Mouse (Mus musculus): ENCODE measurements at regions not wholly inside any gene's neighbourhood (a gene's known extent, or its start where the extent isn't known, plus 50 kb on each side); places are given as distances from the start of the nearest gene placed in this dataset.

DNA sequence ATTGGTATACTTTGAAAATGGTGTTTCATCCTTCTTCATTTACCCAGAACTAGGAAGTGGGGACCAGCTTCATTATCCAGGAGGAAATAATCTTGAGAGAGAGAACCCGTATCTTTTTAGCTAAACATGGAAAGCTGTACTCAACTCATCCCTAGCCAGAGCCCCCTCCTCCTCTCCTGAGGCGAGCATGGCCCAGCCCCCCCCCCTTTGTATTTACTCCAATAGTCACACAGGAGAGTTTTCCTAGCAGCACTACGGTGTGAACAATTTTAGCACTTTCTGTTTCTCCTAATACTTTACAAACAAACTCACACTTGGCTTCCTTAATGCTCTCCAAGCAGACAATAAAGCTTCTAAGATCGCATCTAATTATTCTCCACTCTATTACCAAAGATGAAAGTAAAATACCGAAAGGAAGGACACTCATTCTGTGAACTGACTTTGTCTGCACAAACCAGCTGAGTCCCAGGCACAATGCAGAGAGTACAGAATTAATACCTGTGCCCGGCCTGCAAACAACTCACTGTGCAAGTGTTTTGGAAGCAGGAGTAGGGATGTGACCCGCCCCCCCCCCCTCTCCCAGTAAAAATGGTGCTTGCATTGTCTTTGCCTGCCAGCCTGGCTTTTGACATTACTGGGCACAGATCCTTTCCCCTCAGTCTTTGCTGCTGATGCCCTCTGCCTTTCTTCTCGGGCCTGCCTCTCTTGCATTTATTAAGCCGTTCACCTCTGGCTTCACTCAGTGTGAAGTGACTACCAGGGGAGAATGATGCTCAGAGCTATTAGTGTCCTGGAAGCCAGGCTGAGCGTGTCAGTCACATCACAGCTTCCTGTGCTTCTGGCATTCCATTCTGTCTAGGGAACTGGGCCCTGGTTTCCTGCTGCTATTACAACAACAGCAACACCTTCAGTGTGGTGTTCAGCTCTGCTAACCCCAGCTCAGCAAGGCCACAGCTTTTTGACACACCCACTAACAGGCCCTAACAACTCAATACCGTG is 107.9 kb downstream of the Dad1 start:
- Histone ChIP-seq H3K27ac (ENCODE audit: low read depth, low read length) (no peak overlapping the region), H3K4me3 (ENCODE audit: low read depth, low read length) (no peak overlapping the region), H3K27me3 (replicated peaks; ENCODE audit: control insufficient read depth, insufficient read depth, low read length) (no peaks in the 10 kb centered on the region), H3K4me2 (no peak overlapping the region), H3K4me1 (replicated peaks; ENCODE audit: control insufficient read depth, insufficient read depth, low read length) (no peaks in the 10 kb centered on the region), H3K36me3 (ENCODE audit: control insufficient read depth, insufficient read depth, low read length) (no peaks in the 10 kb centered on the region), H3K9ac (ENCODE audit: low read depth, low read length) (no peak overlapping the region), H3K9me3 (ENCODE audit: control insufficient read depth, low read length) (no peaks in the 10 kb centered on the region)
- WGBS, result 61% methylated on average over 11 of the region's 11 CpGs
- DNase-seq (ENCODE audit: low spot score) (peak; percentile 28), ATAC-seq (replicated peaks; ENCODE audit: low FRiP score) (no peak)

DNA sequence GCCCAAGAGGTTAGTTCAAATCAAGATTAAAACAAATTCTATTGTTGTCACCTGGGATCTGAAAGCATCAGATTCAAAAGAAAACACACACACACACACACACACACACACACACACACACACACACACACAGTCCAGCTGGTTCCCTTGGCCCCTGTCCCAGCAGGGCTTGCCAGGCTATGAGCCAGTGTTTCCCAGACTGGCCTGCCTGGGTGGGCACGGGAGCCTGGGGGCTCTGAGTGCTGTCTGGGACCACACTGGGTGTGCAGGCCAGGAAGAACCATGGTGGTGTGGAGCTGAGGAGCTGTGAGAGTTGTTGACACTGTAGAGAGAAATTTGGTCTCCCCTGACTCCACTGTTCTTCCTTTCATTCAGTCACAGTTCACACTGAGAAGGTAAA is 110.1 kb downstream of the Dad1 start:
- no peaks in the 10 kb centered on the region for H3K27me3 ChIP-seq (replicated peaks; ENCODE audit: control insufficient read depth, insufficient read depth, low read length)
- no peak overlapping the region for H3K27ac ChIP-seq (ENCODE audit: low read depth, low read length)
- H3K9ac ChIP-seq (ENCODE audit: low read depth, low read length), result no peak overlapping the region
- ATAC-seq (replicated peaks; ENCODE audit: low FRiP score), result no peak
- DNase-seq (ENCODE audit: low spot score), result peak; percentile 26
- H3K9me3 ChIP-seq (ENCODE audit: control insufficient read depth, low read length), result no peaks in the 10 kb centered on the region
- no peak overlapping the region for H3K4me2 ChIP-seq
- H3K36me3 ChIP-seq (ENCODE audit: control insufficient read depth, insufficient read depth, low read length), result no peaks in the 10 kb centered on the region
- no peaks in the 10 kb centered on the region for H3K4me1 ChIP-seq (replicated peaks; ENCODE audit: control insufficient read depth, insufficient read depth, low read length)
- H3K4me3 ChIP-seq (ENCODE audit: low read depth, low read length), result no peak overlapping the region
- 74% methylated on average over 1 of the region's 1 CpGs for WGBS

DNA sequence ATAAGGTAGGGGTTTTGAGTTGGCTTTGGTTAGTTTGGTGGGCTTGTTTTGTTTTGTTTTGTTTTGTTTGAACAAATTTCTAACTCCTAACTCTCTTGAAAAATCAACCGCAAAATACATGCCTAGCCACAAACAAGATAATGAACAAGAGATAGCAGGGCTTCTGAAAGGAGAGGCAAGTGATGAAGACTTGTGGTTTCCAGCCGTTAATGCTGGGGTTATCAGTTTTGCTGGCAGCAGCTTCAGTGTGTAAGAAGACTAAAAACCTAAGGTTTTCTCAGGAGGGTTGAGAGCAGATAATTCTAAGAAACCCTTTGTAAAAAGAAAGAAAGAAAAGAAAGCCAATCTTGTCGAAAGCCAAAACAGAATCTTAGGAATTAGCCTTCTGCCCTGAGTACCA is 115.6 kb downstream of the Dad1 start:
- WGBS, result 35% methylated on average over 3 of the region's 3 CpGs
- H3K9ac ChIP-seq (ENCODE audit: low read depth, low read length), result no peak overlapping the region
- ATAC-seq (replicated peaks; ENCODE audit: low FRiP score), result peak; percentile 76
- H3K4me2 ChIP-seq, result peak overlapping the region; percentile 44
- DNase-seq (ENCODE audit: low spot score), result no peak
- no peak overlapping the region; the same call in 1 of the 2 replicates for H3K27ac ChIP-seq (ENCODE audit: low read depth, low read length)
- H3K4me3 ChIP-seq (ENCODE audit: low read depth, low read length), result no peak overlapping the region
- H3K27me3 ChIP-seq (replicated peaks; ENCODE audit: control insufficient read depth, insufficient read depth, low read length), result no peaks in the 10 kb centered on the region
- H3K4me1 ChIP-seq (replicated peaks; ENCODE audit: control insufficient read depth, insufficient read depth, low read length), result peaks cover 10% of the 10 kb centered on the region
- no peaks in the 10 kb centered on the region for H3K9me3 ChIP-seq (ENCODE audit: control insufficient read depth, low read length)
- no peaks in the 10 kb centered on the region for H3K36me3 ChIP-seq (ENCODE audit: control insufficient read depth, insufficient read depth, low read length)

DNA sequence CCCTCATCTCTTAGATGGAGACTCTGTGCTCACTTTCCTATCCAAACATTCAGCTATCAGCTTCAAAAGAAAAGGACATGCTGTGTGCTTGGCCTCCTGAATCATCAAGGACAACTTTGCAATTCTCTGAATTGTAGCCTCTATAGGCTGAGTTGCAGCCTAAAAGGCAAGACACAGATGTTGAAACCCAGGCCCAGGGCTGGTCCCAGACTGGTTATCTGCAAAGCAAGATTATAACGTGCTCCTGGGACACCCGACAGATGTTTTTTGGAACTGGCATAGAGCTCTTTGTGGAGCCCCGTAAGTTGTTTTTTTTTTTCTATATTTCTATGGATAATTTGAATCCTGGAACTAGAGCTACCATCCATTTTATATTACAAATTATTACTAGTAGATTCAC is 117.4 kb downstream of the Dad1 start:
- ATAC-seq (replicated peaks; ENCODE audit: low FRiP score) (peak; percentile 54), DNase-seq (ENCODE audit: low spot score) (no peak)
- H3K27me3 ChIP-seq (replicated peaks; ENCODE audit: control insufficient read depth, insufficient read depth, low read length), result no peaks in the 10 kb centered on the region
- 45% methylated on average over 3 of the region's 3 CpGs for WGBS
- no peaks in the 10 kb centered on the region for H3K9me3 ChIP-seq (ENCODE audit: control insufficient read depth, low read length)
- no peak overlapping the region for H3K27ac ChIP-seq (ENCODE audit: low read depth, low read length)
- no peak overlapping the region for H3K4me3 ChIP-seq (ENCODE audit: low read depth, low read length)
- H3K36me3 ChIP-seq (ENCODE audit: control insufficient read depth, insufficient read depth, low read length), result no peaks in the 10 kb centered on the region
- no peak overlapping the region for H3K4me2 ChIP-seq
- H3K4me1 ChIP-seq (replicated peaks; ENCODE audit: control insufficient read depth, insufficient read depth, low read length), result peaks cover 10% of the 10 kb centered on the region
- no peak overlapping the region for H3K9ac ChIP-seq (ENCODE audit: low read depth, low read length)

DNA sequence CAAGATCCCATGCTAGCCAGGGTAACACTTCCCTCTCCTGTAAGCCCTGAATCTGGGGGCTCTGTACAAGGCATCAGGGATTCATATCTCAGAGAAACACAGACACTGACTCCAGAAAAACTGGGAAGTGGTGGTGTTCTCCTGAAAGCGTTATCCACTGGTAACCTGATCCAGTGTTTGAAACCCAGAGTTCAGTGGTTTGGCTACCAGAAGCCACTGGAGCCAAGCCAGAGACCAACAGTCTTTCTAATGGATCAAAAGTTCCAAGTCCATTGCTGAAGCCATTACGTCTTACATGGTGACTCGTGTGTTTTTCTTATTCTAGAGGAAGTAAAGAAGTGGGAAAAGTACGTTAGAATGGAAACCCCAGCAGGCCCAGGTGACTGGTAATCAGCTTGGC is 125.6 kb downstream of the Dad1 start:
- no peaks in the 10 kb centered on the region for H3K27me3 ChIP-seq (replicated peaks; ENCODE audit: control insufficient read depth, insufficient read depth, low read length)
- H3K4me3 ChIP-seq (ENCODE audit: low read depth, low read length), result no peak overlapping the region
- H3K4me1 ChIP-seq (replicated peaks; ENCODE audit: control insufficient read depth, insufficient read depth, low read length), result no peaks in the 10 kb centered on the region
- no peak for ATAC-seq (replicated peaks; ENCODE audit: low FRiP score)
- no peak for DNase-seq (ENCODE audit: low spot score)
- no peaks in the 10 kb centered on the region for H3K36me3 ChIP-seq (ENCODE audit: control insufficient read depth, insufficient read depth, low read length)
- no peak overlapping the region for H3K4me2 ChIP-seq
- H3K27ac ChIP-seq (ENCODE audit: low read depth, low read length), result no peak overlapping the region
- H3K9ac ChIP-seq (ENCODE audit: low read depth, low read length), result no peak overlapping the region
- 63% methylated on average over 4 of the region's 4 CpGs for WGBS
- H3K9me3 ChIP-seq (ENCODE audit: control insufficient read depth, low read length), result no peaks in the 10 kb centered on the region

DNA sequence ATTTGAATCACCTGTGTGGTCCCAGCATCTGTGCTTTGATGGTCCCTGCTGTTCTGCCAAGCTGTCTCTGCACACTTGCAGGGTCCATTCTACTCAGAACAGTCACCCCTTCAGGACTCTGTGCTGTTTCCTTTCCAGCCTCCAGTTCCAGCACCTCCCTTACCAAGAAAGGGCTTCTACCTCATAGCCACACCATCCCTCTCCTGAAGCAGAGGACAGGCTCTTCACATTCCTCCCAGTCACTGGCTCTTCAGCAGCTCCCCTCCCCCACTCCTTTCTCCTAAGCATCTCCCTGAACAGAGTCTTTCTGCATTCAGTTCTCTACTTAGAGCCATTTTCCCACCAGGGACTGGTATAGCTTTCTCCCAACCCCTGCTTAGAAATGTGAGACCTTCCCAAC is 128.4 kb downstream of the Dad1 start:
- H3K36me3 ChIP-seq (ENCODE audit: control insufficient read depth, insufficient read depth, low read length), result no peaks in the 10 kb centered on the region
- H3K9ac ChIP-seq (ENCODE audit: low read depth, low read length), result no peak overlapping the region
- no peaks in the 10 kb centered on the region for H3K27me3 ChIP-seq (replicated peaks; ENCODE audit: control insufficient read depth, insufficient read depth, low read length)
- H3K27ac ChIP-seq (ENCODE audit: low read depth, low read length), result no peak overlapping the region
- DNase-seq (ENCODE audit: low spot score), result no peak
- no peak overlapping the region for H3K4me2 ChIP-seq
- ATAC-seq (replicated peaks; ENCODE audit: low FRiP score), result no peak
- H3K4me1 ChIP-seq (replicated peaks; ENCODE audit: control insufficient read depth, insufficient read depth, low read length), result no peaks in the 10 kb centered on the region
- no peak overlapping the region for H3K4me3 ChIP-seq (ENCODE audit: low read depth, low read length)
- no peaks in the 10 kb centered on the region for H3K9me3 ChIP-seq (ENCODE audit: control insufficient read depth, low read length)

DNA sequence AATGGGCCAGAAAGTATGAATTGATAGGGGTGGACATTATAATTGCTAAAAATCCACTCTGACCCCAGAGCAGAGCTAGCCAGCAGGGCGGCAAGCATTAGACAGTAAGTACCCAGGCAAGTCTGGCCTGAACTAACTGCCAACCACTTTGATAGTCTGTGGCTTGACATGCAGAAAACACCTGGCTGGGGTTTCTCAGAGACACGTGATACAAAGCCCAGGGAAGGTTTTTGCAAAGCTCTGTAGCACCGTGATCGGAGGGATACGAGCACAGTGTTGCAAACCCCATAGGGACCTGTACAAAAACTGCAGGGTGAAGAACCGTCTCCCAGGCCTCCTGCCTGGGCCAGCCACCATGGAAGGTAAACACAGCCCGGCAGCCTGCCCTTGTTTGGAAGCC is 131.9 kb downstream of the Dad1 start:
- no peaks in the 10 kb centered on the region for H3K9me3 ChIP-seq (ENCODE audit: control insufficient read depth, low read length)
- H3K36me3 ChIP-seq (ENCODE audit: control insufficient read depth, insufficient read depth, low read length), result no peaks in the 10 kb centered on the region
- ATAC-seq (replicated peaks; ENCODE audit: low FRiP score) (no peak), DNase-seq (ENCODE audit: low spot score) (no peak)
- H3K27me3 ChIP-seq (replicated peaks; ENCODE audit: control insufficient read depth, insufficient read depth, low read length), result no peaks in the 10 kb centered on the region
- H3K27ac ChIP-seq (ENCODE audit: low read depth, low read length), result no peak overlapping the region
- WGBS, result 68% methylated on average over 7 of the region's 7 CpGs
- no peak overlapping the region for H3K4me3 ChIP-seq (ENCODE audit: low read depth, low read length)
- no peaks in the 10 kb centered on the region for H3K4me1 ChIP-seq (replicated peaks; ENCODE audit: control insufficient read depth, insufficient read depth, low read length)
- no peak overlapping the region for H3K9ac ChIP-seq (ENCODE audit: low read depth, low read length)
- H3K4me2 ChIP-seq, result no peak overlapping the region

DNA sequence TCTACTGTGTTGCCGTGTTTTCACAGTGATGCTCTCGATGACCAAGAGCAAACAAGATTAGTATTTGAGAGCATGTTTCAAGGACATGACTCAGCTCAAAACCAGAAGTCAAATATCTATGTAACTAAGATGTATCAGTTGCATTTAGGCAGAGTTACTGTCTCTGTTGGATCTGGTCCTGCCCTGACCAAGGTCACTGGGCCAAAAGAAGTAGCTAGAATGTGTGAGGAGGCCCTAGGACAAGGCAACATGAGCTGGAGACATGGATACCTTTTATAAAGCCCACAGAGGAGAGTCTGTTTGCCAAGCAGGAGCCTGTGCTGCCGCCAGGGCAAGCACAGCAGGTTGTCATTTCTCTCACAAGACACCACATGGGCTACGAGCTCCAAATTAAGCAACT is 132.6 kb downstream of the Dad1 start:
- 69% methylated on average over 4 of the region's 4 CpGs for WGBS
- no peak for DNase-seq (ENCODE audit: low spot score)

DNA sequence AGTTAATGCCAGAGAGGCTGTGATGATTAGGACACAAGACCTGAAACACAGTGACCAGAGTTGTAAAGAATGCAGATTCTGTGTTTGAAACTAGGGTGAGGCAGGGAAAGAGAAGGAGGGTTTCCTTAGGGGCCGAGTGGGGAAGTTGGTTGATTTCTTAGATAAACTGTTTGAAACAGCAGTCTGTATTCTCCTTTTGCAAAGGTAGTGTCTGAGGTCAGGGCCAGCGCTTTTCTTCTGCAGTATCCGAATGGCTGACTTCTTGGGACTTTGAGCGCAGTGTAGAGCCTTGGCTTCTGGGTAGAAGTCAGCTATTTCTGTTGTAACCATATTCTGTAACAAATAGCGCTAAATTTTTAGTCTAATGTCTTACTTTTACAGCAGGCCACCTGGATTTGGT is 133.7 kb downstream of the Dad1 start:
- Histone ChIP-seq H3K36me3 (ENCODE audit: control insufficient read depth, insufficient read depth, low read length) (no peaks in the 10 kb centered on the region), H3K9ac (ENCODE audit: low read depth, low read length) (no peak overlapping the region), H3K4me1 (replicated peaks; ENCODE audit: control insufficient read depth, insufficient read depth, low read length) (no peaks in the 10 kb centered on the region), H3K9me3 (ENCODE audit: control insufficient read depth, low read length) (no peaks in the 10 kb centered on the region), H3K4me3 (ENCODE audit: low read depth, low read length) (no peak overlapping the region), H3K4me2 (no peak overlapping the region), H3K27ac (ENCODE audit: low read depth, low read length) (no peak overlapping the region), H3K27me3 (replicated peaks; ENCODE audit: control insufficient read depth, insufficient read depth, low read length) (no peaks in the 10 kb centered on the region)
- WGBS, result 76% methylated on average over 5 of the region's 5 CpGs
- DNase-seq (ENCODE audit: low spot score) (no peak), ATAC-seq (replicated peaks; ENCODE audit: low FRiP score) (no peak)

More for the DNA sequence above, 132.6 kb downstream of the Dad1 start:
- H3K4me3 ChIP-seq (ENCODE audit: low read depth, low read length), result no peak overlapping the region
- no peak overlapping the region for H3K4me2 ChIP-seq
- no peak overlapping the region for H3K9ac ChIP-seq (ENCODE audit: low read depth, low read length)
- no peak for ATAC-seq (replicated peaks; ENCODE audit: low FRiP score)
- H3K4me1 ChIP-seq (replicated peaks; ENCODE audit: control insufficient read depth, insufficient read depth, low read length), result no peaks in the 10 kb centered on the region
- no peaks in the 10 kb centered on the region for H3K9me3 ChIP-seq (ENCODE audit: control insufficient read depth, low read length)
- no peak overlapping the region for H3K27ac ChIP-seq (ENCODE audit: low read depth, low read length)
- no peaks in the 10 kb centered on the region for H3K27me3 ChIP-seq (replicated peaks; ENCODE audit: control insufficient read depth, insufficient read depth, low read length)
- H3K36me3 ChIP-seq (ENCODE audit: control insufficient read depth, insufficient read depth, low read length), result no peaks in the 10 kb centered on the region
